Mouse (Mus musculus) E14TG2a.4 (cell line): ENCODE measurements around the gene Ctrl.
A peak's percentile ranks its signal among the peaks of the same experiment; 100 is the strongest.

ENCODE experiments used
- H3K27me3 ChIP-seq: 2 replicates; pipeline ENCODE4 v1.6.1; 2014; ENCODE audit warnings: low read length, control low read depth; ENCODE audit not compliant: insufficient read depth
- H3K36me3 ChIP-seq: 2 replicates; pipeline ENCODE4 v1.6.1; 2014; ENCODE audit warnings: low read length, control low read depth; ENCODE audit not compliant: insufficient read depth
- H3K4me1 ChIP-seq: replicated peaks from 2 replicates; pipeline ENCODE4 v1.6.1; 2014; ENCODE audit warnings: low read depth, low read length, control low read depth
- H3K4me3 ChIP-seq: replicated peaks from 2 replicates; pipeline ENCODE4 v1.5.1; 2014; ENCODE audit warnings: mild to moderate bottlenecking, low read length
- H3K9me3 ChIP-seq: 2 replicates; pipeline ENCODE4 v1.6.1; 2014; ENCODE audit warnings: low read length, control low read depth
- CTCF ChIP-seq: conservative IDR thresholded peaks from 2 replicates; pipeline ENCODE4 v1.5.1; 2014; ENCODE audit warnings: low read length
- NANOG ChIP-seq: IDR thresholded peaks from 2 replicates; pipeline ENCODE4 v1.6.1; 2014; ENCODE audit warnings: borderline replicate concordance, low read length, mixed read lengths
- POU5F1 ChIP-seq: IDR thresholded peaks from 2 replicates; pipeline ENCODE4 v1.6.1; 2014; ENCODE audit warnings: low read length, borderline replicate concordance

Ctrl gene

GRCm38 (mm10) chr8:105965905-105966341, 32.3 kb upstream of the Ctrl start, which contains the start of gene Slc12a4:
TSS of gene Slc12a4 (minus strand) at chr8:105966097.
- peaks cover 7% of the 10 kb centered on the region; the same call in 1 of the 2 replicates for H3K36me3 ChIP-seq
- H3K4me3 ChIP-seq = peak within 1 kb of the TSS; percentile 94
- H3K9me3 ChIP-seq = no peaks in the 10 kb centered on the region
- TF ChIP-seq POU5F1 (no peak), NANOG (no peak), CTCF (no peak)
- H3K4me1 ChIP-seq = peaks cover 85% of the 10 kb centered on the region
- H3K27me3 ChIP-seq = peaks cover 6% of the 10 kb centered on the region; the same call in 1 of the 2 replicates

- TF ChIP-seq CTCF (no peak), NANOG (no peak), POU5F1 (no peak)
- Histone ChIP-seq H3K9me3 (no peaks in the 10 kb centered on the region), H3K4me3 (peak overlapping the region; percentile 94), H3K4me1 (peaks cover 87% of the 10 kb centered on the region), H3K27me3 (peaks cover 6% of the 10 kb centered on the region; the same call in 1 of the 2 replicates), H3K36me3 (peaks cover 9% of the 10 kb centered on the region)
These were observed 31.7 kb upstream of the Ctrl start for GRCm38 (mm10) chr8:105965266-105965904.

GRCm38 (mm10) chr8:105964506-105965265, 31.0 kb upstream of the Ctrl start:
- peaks cover 6% of the 10 kb centered on the region; the same call in 1 of the 2 replicates for H3K27me3 ChIP-seq
- no peaks in the 10 kb centered on the region for H3K9me3 ChIP-seq
- H3K4me3 ChIP-seq = peak overlapping the region; percentile 94
- peaks cover 89% of the 10 kb centered on the region for H3K4me1 ChIP-seq
- peaks cover 16% of the 10 kb centered on the region for H3K36me3 ChIP-seq
- no peak for TF ChIP-seq POU5F1
- no peak for TF ChIP-seq CTCF
- no peak for TF ChIP-seq NANOG

GRCm38 (mm10) chr8:105961536-105961935, 27.9 kb upstream of the Ctrl start:
- peaks cover 4% of the 10 kb centered on the region; the same call in 1 of the 2 replicates for H3K27me3 ChIP-seq
- H3K4me1 ChIP-seq = peaks cover 73% of the 10 kb centered on the region
- TF ChIP-seq POU5F1 (no peak), CTCF (no peak), NANOG (no peak)
- H3K4me3 ChIP-seq = peak overlapping the region; percentile 69
- H3K9me3 ChIP-seq = no peaks in the 10 kb centered on the region
- peaks cover 46% of the 10 kb centered on the region for H3K36me3 ChIP-seq

DNA sequence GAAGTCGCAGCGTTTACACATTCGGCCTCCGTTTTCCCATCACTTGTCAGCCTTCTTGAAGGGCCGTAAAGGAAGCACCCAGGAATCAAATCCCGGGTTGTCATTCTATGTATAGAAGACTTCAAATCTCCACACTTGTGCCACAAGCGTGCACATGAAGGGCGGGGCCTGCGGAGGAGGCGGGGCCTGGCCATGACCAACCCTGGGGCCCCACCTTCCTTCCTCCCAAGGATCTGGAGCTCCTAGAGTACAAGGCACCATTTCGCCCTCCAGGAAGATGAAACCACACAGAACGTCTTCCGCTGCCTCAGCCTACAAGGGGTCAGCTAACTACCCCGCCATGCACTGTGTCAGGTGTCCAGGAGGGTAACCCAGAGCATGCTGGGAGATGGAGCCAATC, 27.4 kb upstream of the Ctrl start:
- no peak for TF ChIP-seq CTCF
- no peak for TF ChIP-seq NANOG
- TF ChIP-seq POU5F1 = no peak

GRCm38 (mm10) chr8:105959350-105959749, 25.7 kb upstream of the Ctrl start:
- peaks cover 68% of the 10 kb centered on the region for H3K4me1 ChIP-seq
- no peak for TF ChIP-seq NANOG
- no peak for TF ChIP-seq POU5F1
- no peak for TF ChIP-seq CTCF
- no peaks in the 10 kb centered on the region for H3K9me3 ChIP-seq
- H3K4me3 ChIP-seq = no peak overlapping the region
- peaks cover 67% of the 10 kb centered on the region for H3K36me3 ChIP-seq
- H3K27me3 ChIP-seq = no peaks in the 10 kb centered on the region

More for the DNA sequence above, 27.4 kb upstream of the Ctrl start:
- peak overlapping the region; percentile 69 for H3K4me3 ChIP-seq
- no peaks in the 10 kb centered on the region for H3K9me3 ChIP-seq
- peaks cover 4% of the 10 kb centered on the region; the same call in 1 of the 2 replicates for H3K27me3 ChIP-seq
- H3K36me3 ChIP-seq = peaks cover 50% of the 10 kb centered on the region
- peaks cover 69% of the 10 kb centered on the region for H3K4me1 ChIP-seq

DNA sequence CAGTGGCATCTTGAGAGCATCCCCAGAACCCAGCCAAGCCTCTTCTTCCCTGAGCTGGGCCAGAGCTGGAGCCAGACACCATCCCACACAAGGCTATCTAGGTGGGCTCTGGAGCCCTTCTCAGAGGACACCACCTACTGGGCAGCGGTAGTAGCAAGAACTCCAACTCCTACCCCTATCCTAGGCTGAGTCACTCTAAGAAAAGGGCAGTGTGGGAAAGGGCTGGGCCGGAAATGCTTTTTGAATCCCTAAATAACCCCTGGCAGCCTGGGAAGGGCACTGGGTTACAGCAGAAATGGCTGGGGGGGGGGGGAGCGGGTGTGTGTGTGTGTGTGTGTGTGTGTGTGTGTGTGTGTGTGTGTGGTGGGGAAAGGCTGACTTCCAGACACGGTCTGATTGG, 24.2 kb upstream of the Ctrl start:
- no peaks in the 10 kb centered on the region for H3K9me3 ChIP-seq
- no peak for TF ChIP-seq POU5F1
- TF ChIP-seq CTCF = no peak
- no peak for TF ChIP-seq NANOG
- no peak overlapping the region for H3K4me3 ChIP-seq
- H3K4me1 ChIP-seq = peaks cover 60% of the 10 kb centered on the region
- no peaks in the 10 kb centered on the region for H3K27me3 ChIP-seq
- H3K36me3 ChIP-seq = peaks cover 76% of the 10 kb centered on the region

DNA sequence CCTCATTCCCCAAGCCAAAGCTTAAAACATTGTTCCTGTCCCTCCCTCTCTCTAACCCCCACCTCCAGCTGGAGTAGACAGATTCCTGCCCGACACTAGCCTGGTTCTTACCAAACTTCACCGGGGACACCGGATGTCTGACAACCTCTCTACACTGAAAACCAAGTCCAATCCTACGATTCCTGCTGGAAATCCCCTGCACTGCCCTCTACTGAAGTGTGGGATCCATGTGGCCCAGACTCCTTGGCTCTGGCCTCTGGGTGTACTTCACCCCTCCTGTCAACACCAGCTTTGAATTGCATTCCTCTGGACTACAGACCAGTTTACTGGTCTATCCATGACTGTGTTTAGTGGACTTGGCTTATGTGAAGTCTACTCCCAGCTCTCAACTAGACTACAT, 22.9 kb upstream of the Ctrl start:
- H3K27me3 ChIP-seq = no peaks in the 10 kb centered on the region
- peaks cover 88% of the 10 kb centered on the region for H3K36me3 ChIP-seq
- peaks cover 54% of the 10 kb centered on the region for H3K4me1 ChIP-seq
- TF ChIP-seq CTCF = no peak
- no peak for TF ChIP-seq NANOG
- TF ChIP-seq POU5F1 = no peak
- no peaks in the 10 kb centered on the region for H3K9me3 ChIP-seq
- no peak overlapping the region for H3K4me3 ChIP-seq
